Mouse (Mus musculus): ENCODE measurements around the gene Tle4. TPM values are rescaled to one million over a fixed set of nuclear protein-coding genes. Genes with fewer than 3 reads are reported as not detected.

Tle4 gene
- polyA plus RNA-seq, 1 experiment, result 5.4 TPM

DNA sequence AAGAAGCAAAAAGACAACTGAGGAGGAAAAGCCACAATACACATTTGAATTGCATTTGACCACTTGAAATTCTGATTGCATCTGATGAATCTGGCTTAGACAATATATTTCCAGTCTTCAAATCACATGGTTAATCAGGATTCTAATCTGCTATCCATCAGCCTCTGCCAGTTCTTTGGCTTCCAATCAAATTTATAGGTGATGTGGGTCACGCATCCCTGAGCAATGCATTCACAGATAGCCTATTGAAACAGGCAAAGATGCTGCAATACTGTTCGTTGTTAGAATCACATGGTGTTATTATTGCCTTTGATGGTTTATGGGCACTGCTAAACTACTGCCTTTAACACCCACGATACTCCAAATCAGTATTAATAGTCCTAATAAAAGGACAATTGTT, 30.8 kb downstream of the Tle4 start:
- Histone ChIP-seq H3K4me3 (replicated peaks) (no peak overlapping the region), H3K27me3 (replicated peaks) (no peaks in the 10 kb centered on the region), H3K4me1 (peaks cover 21% of the 10 kb centered on the region), H3K9me3 (no peaks in the 10 kb centered on the region), H3K36me3 (replicated peaks; ENCODE audit: low read length) (peaks cover 8% of the 10 kb centered on the region)
- TF ChIP-seq GATA1 (IDR thresholded peaks at IDR 0.05; ENCODE audit: borderline replicate concordance, low read length) (no peak), FLI1 (IDR thresholded peaks at IDR 0.05; ENCODE audit: low read length) (no peak)

GRCm38 (mm10) chr19:14566564-14567021, 31.3 kb downstream of the Tle4 start:
- TF ChIP-seq GATA1 (IDR thresholded peaks at IDR 0.05; ENCODE audit: borderline replicate concordance, low read length), result no peak
- TF ChIP-seq FLI1 (IDR thresholded peaks at IDR 0.05; ENCODE audit: low read length), result no peak
- H3K9me3 ChIP-seq, result no peaks in the 10 kb centered on the region
- H3K36me3 ChIP-seq (replicated peaks; ENCODE audit: low read length), result peaks cover 8% of the 10 kb centered on the region
- peaks cover 21% of the 10 kb centered on the region for H3K4me1 ChIP-seq
- H3K4me3 ChIP-seq (replicated peaks), result no peak overlapping the region
- H3K27me3 ChIP-seq (replicated peaks), result no peaks in the 10 kb centered on the region

- Histone ChIP-seq H3K4me1 (peaks cover 17% of the 10 kb centered on the region; the same call in 1 of the 2 replicates), H3K27me3 (replicated peaks) (no peaks in the 10 kb centered on the region), H3K9me3 (no peaks in the 10 kb centered on the region), H3K36me3 (replicated peaks; ENCODE audit: low read length) (peaks cover 10% of the 10 kb centered on the region), H3K4me3 (replicated peaks) (no peak overlapping the region)
- no peak for TF ChIP-seq GATA1 (IDR thresholded peaks at IDR 0.05; ENCODE audit: borderline replicate concordance, low read length)
- no peak for TF ChIP-seq FLI1 (IDR thresholded peaks at IDR 0.05; ENCODE audit: low read length)
Measured at GRCm38 (mm10) chr19:14565424-14566069, 32.3 kb downstream of the Tle4 start.

- Histone ChIP-seq H3K4me3 (replicated peaks) (no peak overlapping the region), H3K36me3 (replicated peaks; ENCODE audit: low read length) (peaks cover 15% of the 10 kb centered on the region), H3K27me3 (replicated peaks) (no peaks in the 10 kb centered on the region), H3K9me3 (no peaks in the 10 kb centered on the region), H3K4me1 (peaks cover 5% of the 10 kb centered on the region; the same call in 1 of the 2 replicates)
- TF ChIP-seq GATA1 (IDR thresholded peaks at IDR 0.05; ENCODE audit: borderline replicate concordance, low read length), result no peak
- no peak for TF ChIP-seq FLI1 (IDR thresholded peaks at IDR 0.05; ENCODE audit: low read length)
Measured at GRCm38 (mm10) chr19:14563273-14563959, 34.4 kb downstream of the Tle4 start.

DNA sequence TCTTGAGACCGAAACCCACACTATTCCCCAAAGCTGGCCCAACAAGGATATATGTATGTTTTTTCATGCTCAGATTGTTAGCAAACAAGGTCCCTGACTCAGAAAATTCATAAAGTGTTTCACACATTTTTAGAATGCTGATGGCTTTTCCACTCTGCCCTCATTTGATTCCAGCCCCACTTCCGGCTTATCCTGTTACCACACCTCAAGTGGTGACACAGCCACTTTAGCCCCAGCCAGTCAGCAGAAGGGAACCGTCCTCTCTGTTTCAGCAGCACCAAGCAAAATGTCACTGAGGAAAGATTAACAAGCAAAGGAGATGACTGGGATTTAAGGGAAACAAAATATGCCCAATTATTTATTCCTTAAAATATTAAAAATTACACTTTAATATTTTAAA, 50.0 kb downstream of the Tle4 start:
- no peaks in the 10 kb centered on the region for H3K27me3 ChIP-seq (replicated peaks)
- H3K4me1 ChIP-seq, result peaks cover 28% of the 10 kb centered on the region
- no peak for TF ChIP-seq GATA1 (IDR thresholded peaks at IDR 0.05; ENCODE audit: borderline replicate concordance, low read length)
- no peak for TF ChIP-seq FLI1 (IDR thresholded peaks at IDR 0.05; ENCODE audit: low read length)
- H3K4me3 ChIP-seq (replicated peaks), result no peak overlapping the region
- no peaks in the 10 kb centered on the region for H3K9me3 ChIP-seq
- peaks cover 19% of the 10 kb centered on the region for H3K36me3 ChIP-seq (replicated peaks; ENCODE audit: low read length)

GRCm38 (mm10) chr19:14547133-14547842, 50.6 kb downstream of the Tle4 start:
- Histone ChIP-seq H3K4me3 (replicated peaks) (no peak overlapping the region), H3K27me3 (replicated peaks) (no peaks in the 10 kb centered on the region), H3K4me1 (peaks cover 28% of the 10 kb centered on the region), H3K36me3 (replicated peaks; ENCODE audit: low read length) (peaks cover 19% of the 10 kb centered on the region), H3K9me3 (no peaks in the 10 kb centered on the region)
- TF ChIP-seq GATA1 (IDR thresholded peaks at IDR 0.05; ENCODE audit: borderline replicate concordance, low read length) (no peak), FLI1 (IDR thresholded peaks at IDR 0.05; ENCODE audit: low read length) (no peak)

- Histone ChIP-seq H3K4me1 (peaks cover 28% of the 10 kb centered on the region), H3K36me3 (replicated peaks; ENCODE audit: low read length) (peaks cover 24% of the 10 kb centered on the region), H3K27me3 (replicated peaks) (no peaks in the 10 kb centered on the region), H3K9me3 (no peaks in the 10 kb centered on the region), H3K4me3 (replicated peaks) (no peak overlapping the region)
- TF ChIP-seq FLI1 (IDR thresholded peaks at IDR 0.05; ENCODE audit: low read length), result no peak
- no peak for TF ChIP-seq GATA1 (IDR thresholded peaks at IDR 0.05; ENCODE audit: borderline replicate concordance, low read length)
Measured at GRCm38 (mm10) chr19:14545485-14545884, 52.4 kb downstream of the Tle4 start.

GRCm38 (mm10) chr19:14543305-14543704, 54.5 kb downstream of the Tle4 start:
- Histone ChIP-seq H3K36me3 (replicated peaks; ENCODE audit: low read length) (peaks cover 24% of the 10 kb centered on the region), H3K4me1 (peaks cover 18% of the 10 kb centered on the region), H3K4me3 (replicated peaks) (no peak overlapping the region), H3K27me3 (replicated peaks) (no peaks in the 10 kb centered on the region), H3K9me3 (no peaks in the 10 kb centered on the region)
- TF ChIP-seq GATA1 (IDR thresholded peaks at IDR 0.05; ENCODE audit: borderline replicate concordance, low read length) (no peak), FLI1 (IDR thresholded peaks at IDR 0.05; ENCODE audit: low read length) (no peak)

DNA sequence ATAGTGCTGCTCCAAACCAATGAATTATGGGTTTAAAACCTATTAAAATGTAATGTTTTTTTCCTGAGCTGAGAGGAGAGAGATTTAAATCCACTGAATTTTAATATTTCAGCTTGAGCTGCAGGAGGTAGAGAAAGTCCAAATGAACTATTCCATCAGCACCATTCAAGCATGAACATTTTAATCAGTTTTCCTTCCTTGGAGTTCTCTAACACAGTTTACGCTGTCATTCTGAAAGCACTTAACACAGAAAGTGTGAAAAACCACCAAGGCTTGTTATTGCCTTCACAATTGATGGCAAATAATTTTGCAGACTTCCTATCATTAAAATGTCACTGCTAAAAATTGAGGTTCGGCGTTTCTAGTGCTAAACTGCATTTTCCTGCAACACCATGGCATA, 57.2 kb downstream of the Tle4 start:
- Histone ChIP-seq H3K27me3 (replicated peaks) (no peaks in the 10 kb centered on the region), H3K4me1 (no peaks in the 10 kb centered on the region; the same call in 1 of the 2 replicates), H3K36me3 (replicated peaks; ENCODE audit: low read length) (peaks cover 20% of the 10 kb centered on the region), H3K9me3 (no peaks in the 10 kb centered on the region), H3K4me3 (replicated peaks) (no peak overlapping the region)
- TF ChIP-seq GATA1 (IDR thresholded peaks at IDR 0.05; ENCODE audit: borderline replicate concordance, low read length) (no peak), FLI1 (IDR thresholded peaks at IDR 0.05; ENCODE audit: low read length) (no peak)

Data from megakaryocyte, embryonic 14.5 days (primary cell).